Mouse (Mus musculus) lung, postnatal 4 days (tissue): Measurements from ENCODE around the gene Defa33.
"Not testable (repeated sequence)": the region's sequence is repeated elsewhere in the genome, so short reads cannot be mapped to it uniquely, and the experiment has no call there.

ENCODE experiments used
- DNase-seq, 2 experiments: peaks; one replicate each; pipeline ENCODE4 v3.0.0; 2021

Defa33 gene

DNA sequence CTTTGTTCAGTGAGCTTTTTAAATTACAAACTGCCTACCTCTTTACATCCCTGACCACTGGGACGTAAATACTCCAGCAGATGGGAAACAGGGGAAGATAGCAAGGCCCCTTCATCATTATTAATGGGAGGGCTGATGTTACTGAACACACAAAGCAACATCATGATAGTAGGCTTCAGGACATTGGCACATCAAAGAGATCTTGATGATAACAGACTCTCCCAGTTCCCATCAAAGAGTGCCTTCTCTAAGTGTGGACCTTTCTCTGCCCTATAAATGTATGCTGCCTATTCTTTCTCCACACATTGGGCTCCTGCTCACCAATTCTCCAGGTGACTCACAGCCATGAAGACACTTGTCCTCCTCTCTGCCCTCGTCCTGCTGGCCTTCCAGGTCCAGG is at the start of gene Defa33:
Gene Defa33 (plus strand): TSS at position 301 of the 400 bp plus-strand sequence.
- not testable (repeated sequence) for DNase-seq

- DNase-seq, result not testable (repeated sequence)
These were observed 13.4 kb upstream of the Defa33 start, which contains the start of gene Defa2 for GRCm38 (mm10) chr8:21378215-21378614. TSS of gene Defa2 (plus strand) at chr8:21378515.

- not testable (repeated sequence) for DNase-seq
These were observed 35.5 kb downstream of the Defa33 start, which contains the start of gene Defa36 for GRCm38 (mm10) chr8:21427111-21427510. TSS of gene Defa36 (plus strand) at chr8:21427411.
